Mouse (Mus musculus) spleen, adult 2 months (tissue): ENCODE data around the gene Nhlrc1.

Experiments used
- CTCF ChIP-seq: fragments of 200-500 bp; IDR thresholded peaks from 2 replicates; pipeline ENCODE4 v1.5.1; 2011; ENCODE audit warnings: mild to moderate bottlenecking, inconsistent platforms; ENCODE audit not compliant: insufficient read depth, insufficient read length, insufficient replicate concordance; ENCODE audit errors: extremely low read depth
- POLR2A ChIP-seq: fragments of 200-500 bp; IDR thresholded peaks from 2 replicates; pipeline ENCODE4 v1.6.1; 2011; ENCODE audit warnings: low read depth, low read length, inconsistent platforms

DNA sequence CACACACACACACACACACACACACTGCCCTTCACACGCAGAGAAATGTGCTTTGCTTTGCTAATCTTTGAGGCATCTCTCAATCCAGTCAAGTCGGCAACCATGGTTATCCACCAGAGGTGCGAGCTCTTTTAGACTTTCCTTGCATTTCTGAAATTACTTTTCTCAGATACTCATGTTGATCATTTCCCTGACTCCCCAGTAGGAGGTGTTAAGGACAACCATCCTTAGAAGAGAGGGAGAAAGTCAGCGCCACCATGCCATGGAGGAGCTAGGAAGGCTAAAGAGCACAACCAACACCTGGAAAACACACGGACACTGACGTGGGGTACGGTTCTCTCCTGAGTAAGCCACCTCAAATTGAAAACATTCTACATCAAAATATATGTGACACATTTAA, 38.1 kb downstream of the Nhlrc1 start:
- no peak for TF ChIP-seq POLR2A
- TF ChIP-seq CTCF: no peak
